Mouse (Mus musculus) small intestine, adult 2 months (tissue): Measurements from ENCODE around the gene Nt5c2.

Experiments
- CTCF ChIP-seq: fragments of 200-500 bp; IDR thresholded peaks from 2 replicates; pipeline ENCODE4 v1.5.1; 2012; ENCODE audit warnings: low read depth, mild to moderate bottlenecking, control low read depth, inconsistent platforms, low read length, moderate library complexity, mixed read lengths; ENCODE audit not compliant: insufficient replicate concordance, insufficient read length; ENCODE audit errors: extremely low read depth
- POLR2A ChIP-seq: fragments of 200-500 bp; IDR thresholded peaks from 2 replicates; pipeline ENCODE4 v1.6.1; 2012; ENCODE audit warnings: low read depth, mild to moderate bottlenecking, control low read depth, inconsistent platforms, low read length, moderate library complexity

- no peak for TF ChIP-seq CTCF
- TF ChIP-seq POLR2A = no peak
Observed at GRCm38 (mm10) chr19:46856232-46856631, 158.7 kb downstream of the Nt5c2 start.
